In the genomic region with DNA sequence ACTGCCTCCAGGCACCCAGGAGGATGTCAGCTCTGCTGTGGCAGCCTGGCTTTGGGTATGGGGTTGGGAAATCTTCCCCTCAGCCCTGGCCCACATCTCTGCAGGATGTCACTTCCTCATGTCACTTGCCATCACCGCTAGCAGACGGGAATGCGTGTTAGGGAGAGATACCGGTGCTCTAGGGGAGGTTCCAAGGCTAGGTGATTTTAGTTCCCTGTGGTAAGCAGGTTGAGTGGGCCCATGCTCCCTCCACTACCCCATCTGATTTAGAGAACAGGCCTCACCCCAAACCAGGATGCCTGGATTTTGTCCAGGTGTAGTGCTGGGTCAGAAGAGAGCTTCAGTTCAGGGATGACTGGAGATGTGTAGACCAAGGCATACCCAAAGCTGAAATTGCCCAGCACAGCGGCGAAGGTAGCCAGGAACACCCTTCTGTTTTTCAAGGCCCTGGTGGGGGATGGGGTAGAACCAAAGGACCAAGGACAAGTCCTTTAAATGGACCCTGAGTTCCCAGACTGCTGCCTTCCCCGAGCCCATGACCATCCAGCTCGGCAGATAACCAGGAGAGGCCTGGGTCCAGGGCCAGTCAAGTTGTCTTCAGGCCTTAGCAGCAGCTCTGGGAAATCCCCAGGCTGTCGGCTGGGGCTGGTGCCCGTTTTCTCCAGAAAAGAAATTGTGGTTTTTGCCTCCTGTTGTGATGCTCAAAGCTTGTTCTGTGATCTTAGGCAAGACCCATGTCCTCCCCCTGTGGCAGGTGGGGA, we compare ENCODE assay signal across 8 mouse cellular contexts. TPM values are rescaled to one million over a fixed set of nuclear protein-coding genes. Genes with fewer than 3 reads are reported as not detected.
DNase-seq lines count a peak whose midpoint lies in the region; ATAC-seq and TF ChIP-seq lines count a peak whose summit lies in the region.

No protein-coding gene starts in this region.

- H3K36me3 ChIP-seq in forebrain, postnatal 0 days (ENCODE audit: insufficient read depth), result no peaks in the 10 kb centered on the region
- H3K36me3 ChIP-seq in megakaryocyte, embryonic 14.5 days (replicated peaks; ENCODE audit: low read length), result peaks cover 24% of the 10 kb centered on the region

- peak; percentile 23 for DNase-seq in 416B (ENCODE audit: low read depth)
- peak; percentile 49 for DNase-seq in brain, adult 2 months (ENCODE audit: low read depth, low spot score)
- no peak for DNase-seq in forebrain, postnatal 0 days
- DNase-seq in right cerebral cortex, adult 18-20 months, result no peak
- DNase-seq in right cerebral cortex, postnatal 25 days, result no peak
- no peak for DNase-seq in thymus, postnatal 10 days (ENCODE audit: low spot score in 2 of 2)

- no peak for ATAC-seq in forebrain, postnatal 0 days
- no peak for ATAC-seq in activated CD4-positive, CD25-positive, alpha-beta regulatory T cell, adult 4 months

- H3K27ac ChIP-seq in forebrain, postnatal 0 days (ENCODE audit: low read depth, low read length), result peak overlapping the region; percentile 70; the same call in 1 of the 2 replicates

- H3K9me3 ChIP-seq in forebrain, postnatal 0 days (ENCODE audit: low read length), result no peaks in the 10 kb centered on the region
- H3K9me3 ChIP-seq in megakaryocyte, embryonic 14.5 days, result no peaks in the 10 kb centered on the region

- peak overlapping the region; percentile 60 for H3K4me2 ChIP-seq in forebrain, postnatal 0 days (ENCODE audit: low read depth)

- H3K9ac ChIP-seq in forebrain, postnatal 0 days, result peak overlapping the region; percentile 66

- WGBS in forebrain, postnatal 0 days, result 71% methylated on average over 10 of the region's 10 CpGs

- peak overlapping the region; percentile 43 for H3K4me3 ChIP-seq in forebrain, postnatal 0 days (ENCODE audit: low read depth, low read length)
- H3K4me3 ChIP-seq in megakaryocyte, embryonic 14.5 days (replicated peaks), result peak overlapping the region; percentile 89

- no peak for TF ChIP-seq CTCF in forebrain, postnatal 0 days (IDR thresholded peaks at IDR 0.05; ENCODE audit: low read depth)

- H3K27me3 ChIP-seq in forebrain, postnatal 0 days (ENCODE audit: insufficient read depth, low read length), result no peaks in the 10 kb centered on the region
- peaks cover 13% of the 10 kb centered on the region for H3K27me3 ChIP-seq in megakaryocyte, embryonic 14.5 days (replicated peaks)

- H3K4me1 ChIP-seq in forebrain, postnatal 0 days (ENCODE audit: insufficient read depth), result peaks cover 11% of the 10 kb centered on the region; the same call in 1 of the 2 replicates
- peaks cover 63% of the 10 kb centered on the region for H3K4me1 ChIP-seq in megakaryocyte, embryonic 14.5 days

RNA-seq across cellular contexts. Expression of a gene that starts 0.8 kb away (rescaled TPM):
- total RNA-seq in forebrain, postnatal 0 days (2014; rRNA removed), result 16.2 and 16.4 TPM in 2 replicates
- polyA plus RNA-seq in forebrain, postnatal 0 days (2015; fragmentation: Nextera tagmentation; extraction: Ambion mirVana), result 9.6 and 10.5 TPM in 2 replicates
- 7.2 and 15.1 TPM in 2 replicates for polyA plus RNA-seq in megakaryocyte, embryonic 14.5 days (2012; ENCODE audit: insufficient read depth, low replicate concordance)
- polyA plus RNA-seq in activated CD4-positive, CD25-positive, alpha-beta regulatory T cell, adult 4 months (2017; shearing (Covaris generic)), result 1 to 10 TPM; 2.1 to 3.2 TPM

RNA-seq across cellular contexts. Expression of a gene that starts 17.3 kb away (rescaled TPM):
- total RNA-seq in forebrain, postnatal 0 days (2014; rRNA removed), result 42.7 and 48.5 TPM in 2 replicates
- polyA plus RNA-seq in forebrain, postnatal 0 days (2015; fragmentation: Nextera tagmentation; extraction: Ambion mirVana), result 69.6 and 96.3 TPM in 2 replicates
- 7.0 and 8.3 TPM in 2 replicates for polyA plus RNA-seq in megakaryocyte, embryonic 14.5 days (2012; ENCODE audit: insufficient read depth, low replicate concordance)
- polyA plus RNA-seq in activated CD4-positive, CD25-positive, alpha-beta regulatory T cell, adult 4 months (2017; shearing (Covaris generic)), result 10 to 100 TPM; 16.9 to 19.1 TPM

RNA-seq across cellular contexts. Expression of a gene that starts 44.9 kb away (rescaled TPM):
- total RNA-seq in forebrain, postnatal 0 days (2014; rRNA removed), result not detected in 2 replicates
- polyA plus RNA-seq in forebrain, postnatal 0 days (2015; fragmentation: Nextera tagmentation; extraction: Ambion mirVana), result 0.12 and 0.15 TPM in 2 replicates
- polyA plus RNA-seq in megakaryocyte, embryonic 14.5 days (2012; ENCODE audit: insufficient read depth, low replicate concordance), result not detected in 2 replicates
- polyA plus RNA-seq in activated CD4-positive, CD25-positive, alpha-beta regulatory T cell, adult 4 months (2017; shearing (Covaris generic)), result not detected

RNA-seq across cellular contexts. Expression of a gene that starts 52.1 kb away (rescaled TPM):
- 24.5 and 32.9 TPM in 2 replicates for total RNA-seq in forebrain, postnatal 0 days (2014; rRNA removed)
- polyA plus RNA-seq in forebrain, postnatal 0 days (2015; fragmentation: Nextera tagmentation; extraction: Ambion mirVana), result 12.7 and 14.8 TPM in 2 replicates
- not detected in 2 replicates for polyA plus RNA-seq in megakaryocyte, embryonic 14.5 days (2012; ENCODE audit: insufficient read depth, low replicate concordance)
- not detected for polyA plus RNA-seq in activated CD4-positive, CD25-positive, alpha-beta regulatory T cell, adult 4 months (2017; shearing (Covaris generic))

RNA-seq across cellular contexts. Expression of a gene that starts 53.8 kb away (rescaled TPM):
- not detected in 2 replicates for total RNA-seq in forebrain, postnatal 0 days (2014; rRNA removed)
- polyA plus RNA-seq in forebrain, postnatal 0 days (2015; fragmentation: Nextera tagmentation; extraction: Ambion mirVana), result 0.79 and 0.93 TPM in 2 replicates
- not detected in 2 replicates for polyA plus RNA-seq in megakaryocyte, embryonic 14.5 days (2012; ENCODE audit: insufficient read depth, low replicate concordance)
- not detected for polyA plus RNA-seq in activated CD4-positive, CD25-positive, alpha-beta regulatory T cell, adult 4 months (2017; shearing (Covaris generic))

Comparison
In these comparisons a context has a peak if more than half of its experiments do, and no peak if none do; other contexts are left out.
1. DNase-seq: peak in 416B (single experiment) and brain, adult 2 months (single experiment); none in forebrain, postnatal 0 days (single experiment), right cerebral cortex, adult 18-20 months (single experiment), right cerebral cortex, postnatal 25 days (single experiment) and thymus, postnatal 10 days (0 of 2).